Mouse (Mus musculus): ENCODE data around the gene Bdkrb2.

The Bdkrb2 gene

GRCm38 (mm10) chr12:105562936-105563680 lies at the start of gene Bdkrb2:
Gene Bdkrb2, plus strand, starts transcription at chr12:105563226.
- no peak for DNase-seq

GRCm38 (mm10) chr12:105514111-105514510 lies 48.9 kb upstream of the Bdkrb2 start:
- no peak for DNase-seq

- DNase-seq = no peak
Measured at GRCm38 (mm10) chr12:105517026-105517675, 45.9 kb upstream of the Bdkrb2 start.

GRCm38 (mm10) chr12:105519851-105520250 lies 43.2 kb upstream of the Bdkrb2 start:
- DNase-seq = no peak

- no peak for DNase-seq
Measured at GRCm38 (mm10) chr12:105521170-105521762, 41.8 kb upstream of the Bdkrb2 start.

- DNase-seq = no peak
Measured at GRCm38 (mm10) chr12:105523737-105524136, 39.3 kb upstream of the Bdkrb2 start.

- no peak for DNase-seq
Measured at GRCm38 (mm10) chr12:105526186-105526585, 36.8 kb upstream of the Bdkrb2 start.

GRCm38 (mm10) chr12:105526829-105527228 lies 36.2 kb upstream of the Bdkrb2 start:
- DNase-seq = peak; percentile 62

- peak; percentile 38 for DNase-seq
Measured at GRCm38 (mm10) chr12:105529545-105529944, 33.5 kb upstream of the Bdkrb2 start.

GRCm38 (mm10) chr12:105531724-105532371 lies 31.2 kb upstream of the Bdkrb2 start:
- DNase-seq = no peak

- DNase-seq = no peak
Measured at GRCm38 (mm10) chr12:105534842-105535241, 28.2 kb upstream of the Bdkrb2 start.

GRCm38 (mm10) chr12:105535968-105536760 lies 26.9 kb upstream of the Bdkrb2 start:
- no peak for DNase-seq

- DNase-seq = no peak
Measured at GRCm38 (mm10) chr12:105537162-105537561, 25.9 kb upstream of the Bdkrb2 start.

GRCm38 (mm10) chr12:105539649-105540048 lies 23.4 kb upstream of the Bdkrb2 start:
- DNase-seq = no peak

- no peak for DNase-seq
Measured at GRCm38 (mm10) chr12:105541590-105542402, 21.2 kb upstream of the Bdkrb2 start.

GRCm38 (mm10) chr12:105542513-105542912 lies 20.5 kb upstream of the Bdkrb2 start:
- no peak for DNase-seq

- no peak for DNase-seq
Measured at GRCm38 (mm10) chr12:105543176-105543575, 19.9 kb upstream of the Bdkrb2 start.

GRCm38 (mm10) chr12:105543751-105544150 lies 19.3 kb upstream of the Bdkrb2 start:
- no peak for DNase-seq

GRCm38 (mm10) chr12:105544872-105545271 lies 18.2 kb upstream of the Bdkrb2 start:
- no peak for DNase-seq

- no peak for DNase-seq
Measured at GRCm38 (mm10) chr12:105545696-105546435, 17.2 kb upstream of the Bdkrb2 start.

- no peak for DNase-seq
Measured at GRCm38 (mm10) chr12:105546538-105546937, 16.5 kb upstream of the Bdkrb2 start.
